Mouse (Mus musculus) frontal cortex, postnatal 25 days (tissue): ENCODE data around the gene Chd6.
"Not testable (repeated sequence)": the region's sequence is repeated elsewhere in the genome, so short reads cannot be mapped to it uniquely, and the experiment has no call there.

Experiments
- DNase-seq, 2 experiments: peaks; one replicate each; pipeline ENCODE4 v3.0.0; 2022; ENCODE audit warnings: low spot score in 2 of 2

The Chd6 gene

GRCm38 (mm10) chr2:160987503-160987902, 121.4 kb downstream of the Chd6 start:
- DNase-seq, result no peak

GRCm38 (mm10) chr2:160982636-160983035, 126.2 kb downstream of the Chd6 start:
- DNase-seq, result no peak

GRCm38 (mm10) chr2:160981791-160982190, 127.1 kb downstream of the Chd6 start:
- DNase-seq, result no peak

- DNase-seq, result no peak
Measured at GRCm38 (mm10) chr2:160978651-160979050, 130.2 kb downstream of the Chd6 start.

- no peak for DNase-seq
Measured at GRCm38 (mm10) chr2:160977248-160977647, 131.6 kb downstream of the Chd6 start.

- DNase-seq, result no peak
Measured at GRCm38 (mm10) chr2:160973648-160974215, 135.1 kb downstream of the Chd6 start.

GRCm38 (mm10) chr2:160972103-160972792, 136.6 kb downstream of the Chd6 start:
- DNase-seq, result no peak

- no peak for DNase-seq
Measured at GRCm38 (mm10) chr2:160962149-160962548, 146.7 kb downstream of the Chd6 start.

GRCm38 (mm10) chr2:160960956-160961646, 147.8 kb downstream of the Chd6 start:
- no peak for DNase-seq

GRCm38 (mm10) chr2:160959901-160960300, 149.0 kb downstream of the Chd6 start:
- DNase-seq, result no peak

- no peak for DNase-seq
Measured at GRCm38 (mm10) chr2:160958737-160959136, 150.1 kb downstream of the Chd6 start.

- not testable (repeated sequence) for DNase-seq
Measured at GRCm38 (mm10) chr2:160957801-160958200, 151.1 kb downstream of the Chd6 start.

GRCm38 (mm10) chr2:160957307-160957706, 151.6 kb downstream of the Chd6 start:
- not testable (repeated sequence) for DNase-seq

GRCm38 (mm10) chr2:160955331-160955730, 153.5 kb downstream of the Chd6 start:
- DNase-seq, result peak in 1 of 2 experiments; percentile 45

GRCm38 (mm10) chr2:160954541-160954940, 154.3 kb downstream of the Chd6 start:
- DNase-seq, result no peak

GRCm38 (mm10) chr2:160953131-160953873, 155.6 kb downstream of the Chd6 start:
- DNase-seq, result no peak

GRCm38 (mm10) chr2:160951595-160951994, 157.3 kb downstream of the Chd6 start:
- no peak for DNase-seq

- DNase-seq, result no peak
Measured at GRCm38 (mm10) chr2:160942443-160942842, 166.4 kb downstream of the Chd6 start.

- DNase-seq, result no peak
Measured at GRCm38 (mm10) chr2:160940930-160941709, 167.8 kb downstream of the Chd6 start.

GRCm38 (mm10) chr2:160934451-160934850, 174.4 kb downstream of the Chd6 start:
- DNase-seq, result no peak

GRCm38 (mm10) chr2:160933890-160934289, 175.0 kb downstream of the Chd6 start:
- no peak for DNase-seq
